ENCODE assay signal across 14 mouse cellular contexts in the genomic region with DNA sequence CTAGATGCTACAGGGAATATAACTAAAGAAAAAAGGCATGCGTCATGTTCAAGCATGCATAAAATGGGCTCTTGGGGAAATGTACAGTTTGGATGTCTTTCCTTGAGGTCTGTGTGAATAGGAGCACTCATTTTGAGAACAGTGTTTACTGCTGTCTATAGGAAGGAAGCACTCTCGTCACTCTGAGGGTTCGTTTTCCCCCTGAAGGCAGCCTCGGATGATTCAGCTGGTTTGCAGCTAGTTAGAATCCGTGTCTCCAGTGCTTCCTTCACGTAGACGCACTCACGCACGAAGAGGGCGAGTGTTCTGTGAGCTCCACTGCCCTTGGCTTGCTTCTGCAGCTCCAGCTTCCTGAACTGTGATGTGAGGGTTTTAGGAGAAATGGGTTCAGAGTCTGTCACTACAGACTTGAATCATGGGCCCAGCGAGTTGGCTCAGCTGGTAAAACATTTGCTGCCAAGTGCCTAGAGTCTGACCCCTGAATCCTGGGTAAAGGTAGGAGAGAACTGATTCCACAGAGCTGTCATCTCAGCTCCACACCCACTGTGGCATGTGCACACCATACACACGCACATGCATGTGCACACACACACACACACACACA.
"Had no signal": no experiment of that assay in that cellular context is flagged by ENCODE, and none has a peak within 500 bp of the region (broad histone marks: within the 10 kb centered on the region; RNA-seq: fewer than 3 reads in every experiment).

No protein-coding gene starts in this region.

- ATAC-seq: hindbrain, postnatal 0 days; liver, embryonic 12.5 days; midbrain, embryonic 15.5 days had no signal

- DNase-seq: lung, postnatal 14 days; right cerebral cortex, adult 18-20 months; thymus, adult 2 months; thymus, postnatal 25 days had no signal

- H3K4me2 ChIP-seq: liver, embryonic 12.5 days; lung, embryonic 15.5 days; midbrain, embryonic 15.5 days; neural tube, embryonic 13.5 days; stomach, embryonic 15.5 days had no signal

- H3K9me3 ChIP-seq: limb, embryonic 10.5 days; liver, embryonic 12.5 days; lung, embryonic 15.5 days; midbrain, embryonic 10.5 days; midbrain, embryonic 15.5 days; neural tube, embryonic 13.5 days; stomach, embryonic 15.5 days had no signal

- H3K27me3 ChIP-seq: liver, embryonic 12.5 days; lung, embryonic 15.5 days; midbrain, embryonic 15.5 days; neural tube, embryonic 13.5 days; stomach, embryonic 15.5 days had no signal

- H3K27ac ChIP-seq: hindbrain, postnatal 0 days; kidney, postnatal 0 days; limb, embryonic 10.5 days; liver, embryonic 12.5 days; lung, embryonic 15.5 days; macrophage; midbrain, embryonic 10.5 days; midbrain, embryonic 15.5 days; neural tube, embryonic 13.5 days; stomach, embryonic 15.5 days had no signal

- H3K4me3 ChIP-seq: limb, embryonic 10.5 days; liver, embryonic 12.5 days; lung, embryonic 15.5 days; midbrain, embryonic 10.5 days; midbrain, embryonic 15.5 days; neural tube, embryonic 13.5 days; stomach, embryonic 15.5 days had no signal

- H3K4me1 ChIP-seq: limb, embryonic 10.5 days; liver, embryonic 12.5 days; lung, embryonic 15.5 days; midbrain, embryonic 10.5 days; midbrain, embryonic 15.5 days; neural tube, embryonic 13.5 days; stomach, embryonic 15.5 days had no signal

- H3K9ac ChIP-seq: liver, embryonic 12.5 days; lung, embryonic 15.5 days; midbrain, embryonic 15.5 days; neural tube, embryonic 13.5 days; stomach, embryonic 15.5 days had no signal
